Mouse (Mus musculus): ENCODE measurements at regions not wholly inside any gene's neighbourhood (a gene's known extent, or its start where the extent isn't known, plus 50 kb on each side); places are given as distances from the start of the nearest gene placed in this dataset.

- Histone ChIP-seq H3K4me3 (ENCODE audit: insufficient read depth, low read length) (no peak overlapping the region), H3K27ac (ENCODE audit: insufficient read depth, low read length) (no peak overlapping the region), H3K4me1 (ENCODE audit: control insufficient read depth, insufficient read depth, low read length) (no peaks in the 10 kb centered on the region)
- TF ChIP-seq CTCF (IDR thresholded peaks at IDR 0.05; ENCODE audit: extremely low read depth, insufficient read depth, low read length) (no peak), POLR2A (IDR thresholded peaks at IDR 0.05; ENCODE audit: extremely low read depth, insufficient read depth, low read length) (no peak)
Measured at GRCm38 (mm10) chr10:21804761-21805160, 77.2 kb upstream of the Sgk1 start.

DNA sequence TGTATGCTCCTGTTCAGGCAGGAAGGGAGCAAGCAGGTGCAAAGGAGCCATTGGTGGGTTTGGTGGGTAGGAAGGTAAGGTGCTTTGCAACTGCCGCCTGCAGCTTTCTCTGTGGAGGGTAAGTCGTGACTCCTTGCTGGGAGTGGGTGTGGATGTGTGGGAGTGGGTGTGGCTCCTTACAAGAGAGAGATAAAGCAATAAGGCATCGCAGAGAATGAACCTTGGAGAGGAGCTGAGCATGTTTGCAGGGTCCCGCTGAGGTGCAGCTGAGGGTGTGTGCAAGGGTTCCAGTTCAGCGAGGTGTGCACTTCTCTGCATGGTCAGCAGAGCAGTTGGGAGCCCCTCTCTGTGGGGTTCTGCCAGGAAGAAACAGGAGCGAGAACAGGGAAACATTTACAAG, 76.4 kb upstream of the Sgk1 start:
- TF ChIP-seq CTCF (IDR thresholded peaks at IDR 0.05; ENCODE audit: extremely low read depth, insufficient read depth, low read length): no peak
- no peak for TF ChIP-seq POLR2A (IDR thresholded peaks at IDR 0.05; ENCODE audit: extremely low read depth, insufficient read depth, low read length)
- Histone ChIP-seq H3K27ac (ENCODE audit: insufficient read depth, low read length) (no peak overlapping the region), H3K4me3 (ENCODE audit: insufficient read depth, low read length) (no peak overlapping the region), H3K4me1 (ENCODE audit: control insufficient read depth, insufficient read depth, low read length) (no peaks in the 10 kb centered on the region)

- TF ChIP-seq POLR2A (IDR thresholded peaks at IDR 0.05; ENCODE audit: extremely low read depth, insufficient read depth, low read length): no peak
- no peak for TF ChIP-seq CTCF (IDR thresholded peaks at IDR 0.05; ENCODE audit: extremely low read depth, insufficient read depth, low read length)
- Histone ChIP-seq H3K27ac (ENCODE audit: insufficient read depth, low read length) (no peak overlapping the region), H3K4me3 (ENCODE audit: insufficient read depth, low read length) (no peak overlapping the region), H3K4me1 (ENCODE audit: control insufficient read depth, insufficient read depth, low read length) (no peaks in the 10 kb centered on the region)
Measured at GRCm38 (mm10) chr10:21806716-21807115, 75.3 kb upstream of the Sgk1 start.

GRCm38 (mm10) chr10:21819686-21820085, 62.3 kb upstream of the Sgk1 start:
- H3K4me1 ChIP-seq (ENCODE audit: control insufficient read depth, insufficient read depth, low read length): no peaks in the 10 kb centered on the region
- TF ChIP-seq CTCF (IDR thresholded peaks at IDR 0.05; ENCODE audit: extremely low read depth, insufficient read depth, low read length) (no peak), POLR2A (IDR thresholded peaks at IDR 0.05; ENCODE audit: extremely low read depth, insufficient read depth, low read length) (no peak)
- no peak overlapping the region for H3K4me3 ChIP-seq (ENCODE audit: insufficient read depth, low read length)
- H3K27ac ChIP-seq (ENCODE audit: insufficient read depth, low read length): no peak overlapping the region

- H3K4me1 ChIP-seq (ENCODE audit: control insufficient read depth, insufficient read depth, low read length): no peaks in the 10 kb centered on the region
- no peak overlapping the region for H3K4me3 ChIP-seq (ENCODE audit: insufficient read depth, low read length)
- no peak for TF ChIP-seq POLR2A (IDR thresholded peaks at IDR 0.05; ENCODE audit: extremely low read depth, insufficient read depth, low read length)
- no peak for TF ChIP-seq CTCF (IDR thresholded peaks at IDR 0.05; ENCODE audit: extremely low read depth, insufficient read depth, low read length)
- H3K27ac ChIP-seq (ENCODE audit: insufficient read depth, low read length): no peak overlapping the region
Measured at GRCm38 (mm10) chr10:21821421-21821820, 60.6 kb upstream of the Sgk1 start.

DNA sequence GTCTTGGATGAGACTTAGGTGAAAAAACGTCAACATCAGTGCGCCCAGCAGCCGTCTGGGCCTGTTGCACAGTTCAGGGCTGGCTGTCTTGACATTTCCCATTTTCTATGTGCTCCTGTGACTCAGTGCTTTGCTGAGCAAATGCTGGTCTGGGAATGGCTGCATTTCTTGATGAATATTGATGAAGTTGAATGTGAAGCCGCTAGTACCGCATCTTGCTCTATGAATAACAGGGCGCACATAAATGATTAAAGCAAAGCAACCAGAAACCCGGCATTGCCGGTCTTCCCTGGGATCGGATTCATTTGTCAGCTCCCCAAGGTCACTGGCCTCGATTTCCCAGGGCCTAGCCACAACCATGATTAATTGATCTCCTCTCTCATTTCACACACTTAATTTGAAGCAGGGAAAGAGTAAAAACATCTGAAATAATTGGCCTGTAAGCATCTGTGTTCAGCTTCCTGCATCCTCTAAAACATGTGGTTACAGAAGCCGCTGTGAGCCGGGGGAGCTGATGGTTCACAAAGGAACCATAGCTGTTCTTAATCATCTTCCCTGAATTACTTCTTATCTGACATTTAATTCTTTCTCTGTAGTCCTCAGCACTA, 57.5 kb upstream of the Sgk1 start:
- Histone ChIP-seq H3K4me3 (ENCODE audit: insufficient read depth, low read length) (no peak overlapping the region), H3K4me1 (ENCODE audit: control insufficient read depth, insufficient read depth, low read length) (no peaks in the 10 kb centered on the region), H3K27ac (ENCODE audit: insufficient read depth, low read length) (no peak overlapping the region)
- TF ChIP-seq CTCF (IDR thresholded peaks at IDR 0.05; ENCODE audit: extremely low read depth, insufficient read depth, low read length): no peak
- TF ChIP-seq POLR2A (IDR thresholded peaks at IDR 0.05; ENCODE audit: extremely low read depth, insufficient read depth, low read length): no peak

GRCm38 (mm10) chr10:21826793-21827504, 55.0 kb upstream of the Sgk1 start:
- Histone ChIP-seq H3K4me1 (ENCODE audit: control insufficient read depth, insufficient read depth, low read length) (no peaks in the 10 kb centered on the region), H3K27ac (ENCODE audit: insufficient read depth, low read length) (no peak overlapping the region)
- TF ChIP-seq POLR2A (IDR thresholded peaks at IDR 0.05; ENCODE audit: extremely low read depth, insufficient read depth, low read length) (no peak), CTCF (IDR thresholded peaks at IDR 0.05; ENCODE audit: extremely low read depth, insufficient read depth, low read length) (no peak)

DNA sequence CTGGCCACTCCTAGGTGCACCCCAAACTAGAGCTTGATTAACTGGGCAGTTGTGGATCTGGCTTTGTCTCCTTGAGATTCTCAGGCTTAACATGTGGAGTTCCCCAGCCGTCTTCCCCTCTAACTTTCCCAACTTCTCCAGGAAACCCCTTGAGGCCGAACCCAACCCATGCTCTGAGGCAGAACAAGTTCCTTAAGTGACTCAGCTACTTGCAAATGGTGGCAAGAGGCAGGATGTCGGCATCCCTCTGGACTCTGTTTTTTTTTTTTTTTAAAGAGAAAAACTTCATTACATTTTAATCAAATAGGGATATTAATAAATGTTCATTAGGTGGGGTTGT, 54.5 kb upstream of the Sgk1 start:
- TF ChIP-seq POLR2A (IDR thresholded peaks at IDR 0.05; ENCODE audit: extremely low read depth, insufficient read depth, low read length) (no peak), CTCF (IDR thresholded peaks at IDR 0.05; ENCODE audit: extremely low read depth, insufficient read depth, low read length) (no peak)
- H3K27ac ChIP-seq (ENCODE audit: insufficient read depth, low read length): no peak overlapping the region

More at GRCm38 (mm10) chr10:21826793-21827504, 55.0 kb upstream of the Sgk1 start:
- no peak overlapping the region for H3K4me3 ChIP-seq (ENCODE audit: insufficient read depth, low read length)

DNA sequence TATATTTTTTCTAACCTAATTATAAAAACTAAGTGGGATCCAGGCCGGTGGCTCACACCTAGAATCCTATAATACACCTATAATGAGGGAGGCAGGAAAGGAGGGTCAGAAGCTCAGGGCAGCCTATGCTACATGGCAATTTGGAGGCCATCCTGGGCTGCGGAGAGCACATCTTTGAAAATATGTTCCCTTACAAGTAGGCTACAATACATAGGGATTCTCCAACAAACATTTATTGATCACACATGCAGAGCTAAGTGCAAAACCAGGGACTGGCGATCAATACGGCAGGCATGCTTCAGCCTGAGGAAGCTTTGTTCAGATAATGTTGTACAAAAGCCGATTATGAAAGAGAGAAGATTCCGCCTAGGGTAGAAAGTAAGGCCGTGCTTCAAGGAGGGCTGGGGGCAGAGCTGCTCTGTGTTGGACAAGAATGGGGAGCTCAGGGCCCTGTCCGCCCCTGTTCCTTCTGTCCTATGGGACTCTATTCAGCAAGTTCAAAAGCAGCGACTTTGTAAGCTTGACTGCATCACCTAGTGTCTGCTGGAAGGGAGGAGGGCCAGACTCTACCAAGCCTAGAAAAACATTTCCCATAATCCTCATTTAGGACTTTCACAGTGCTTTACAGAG, 53.4 kb upstream of the Sgk1 start:
- TF ChIP-seq CTCF (IDR thresholded peaks at IDR 0.05; ENCODE audit: extremely low read depth, insufficient read depth, low read length) (no peak), POLR2A (IDR thresholded peaks at IDR 0.05; ENCODE audit: extremely low read depth, insufficient read depth, low read length) (no peak)
- H3K27ac ChIP-seq (ENCODE audit: insufficient read depth, low read length): no peak overlapping the region
- H3K4me1 ChIP-seq (ENCODE audit: control insufficient read depth, insufficient read depth, low read length): no peaks in the 10 kb centered on the region
- H3K4me3 ChIP-seq (ENCODE audit: insufficient read depth, low read length): no peak overlapping the region

More for the DNA sequence above, 54.5 kb upstream of the Sgk1 start:
- Histone ChIP-seq H3K4me3 (ENCODE audit: insufficient read depth, low read length) (no peak overlapping the region), H3K4me1 (ENCODE audit: control insufficient read depth, insufficient read depth, low read length) (no peaks in the 10 kb centered on the region)

Data from cortical plate, adult 2 months (tissue).